ENCODE assay signal across 9 mouse cellular contexts in genomic region chr9:43545081-43545565, GRCm38 (mm10).
A peak's percentile ranks its signal among the peaks of the same experiment; 100 is the strongest.
DNase-seq lines count a peak whose midpoint lies in the region; ATAC-seq and TF ChIP-seq lines count a peak whose summit lies in the region.
"Had no signal": no experiment of that assay in that cellular context is flagged by ENCODE, and none has a peak within 500 bp of the region (broad histone marks: within the 10 kb centered on the region; RNA-seq: fewer than 3 reads in every experiment).

No protein-coding gene starts in this region.

- no peaks in the 10 kb centered on the region for H3K36me3 ChIP-seq in intestine, embryonic 15.5 days
- no peaks in the 10 kb centered on the region for H3K36me3 ChIP-seq in intestine, embryonic 16.5 days (ENCODE audit: control insufficient read depth, insufficient read depth, low read length)
- H3K36me3 ChIP-seq in embryonic facial prominence, embryonic 14.5 days (ENCODE audit: control insufficient read depth, insufficient read depth, low read length) = no peaks in the 10 kb centered on the region

- WGBS in intestine, embryonic 15.5 days = 29% methylated on average over 15 of the region's 15 CpGs
- WGBS in intestine, embryonic 16.5 days = 37% methylated on average over 15 of the region's 15 CpGs
- 25% methylated on average over 15 of the region's 15 CpGs for WGBS in embryonic facial prominence, embryonic 14.5 days

- H3K9ac ChIP-seq in intestine, embryonic 15.5 days = no peak overlapping the region
- H3K9ac ChIP-seq in intestine, embryonic 16.5 days (ENCODE audit: low read depth, low read length) = no peak overlapping the region
- H3K9ac ChIP-seq in embryonic facial prominence, embryonic 14.5 days (ENCODE audit: low read depth, low read length) = no peak overlapping the region

- H3K4me2 ChIP-seq in intestine, embryonic 15.5 days (replicated peaks) = peak overlapping the region; percentile 34
- H3K4me2 ChIP-seq in intestine, embryonic 16.5 days (ENCODE audit: low read depth, low read length) = no peak overlapping the region
- peak overlapping the region; percentile 29 for H3K4me2 ChIP-seq in embryonic facial prominence, embryonic 14.5 days (ENCODE audit: low read depth, low read length)

- no peak for TF ChIP-seq CTCF in left cerebral cortex, adult 2 months (IDR thresholded peaks at IDR 0.05)

- no peaks in the 10 kb centered on the region for H3K9me3 ChIP-seq in intestine, embryonic 15.5 days
- no peaks in the 10 kb centered on the region for H3K9me3 ChIP-seq in intestine, embryonic 16.5 days (ENCODE audit: control insufficient read depth, low read length)
- H3K9me3 ChIP-seq in embryonic facial prominence, embryonic 14.5 days (ENCODE audit: control insufficient read depth, low read length) = no peaks in the 10 kb centered on the region

- peak; percentile 77 for DNase-seq in embryonic facial prominence, embryonic 14.5 days (ENCODE audit: low spot score)
- peak; percentile 29 to 35 for DNase-seq in heart, postnatal 14 days
- peak; percentile 71 to 75 for DNase-seq in left cerebral cortex, adult 2 months (ENCODE audit: extremely low spot score in 1 of 2, low spot score in 2 of 2)
- DNase-seq in retina, postnatal 1 day = peak; percentile 80

- ATAC-seq in intestine, embryonic 15.5 days = no peak
- ATAC-seq in intestine, embryonic 16.5 days = no peak
- peak; percentile 43 for ATAC-seq in activated CD4-positive, CD25-positive, alpha-beta regulatory T cell, adult 4 months
- peak; percentile 22; the same call in 1 of the 2 replicates for ATAC-seq in embryonic facial prominence, embryonic 14.5 days (ENCODE audit: low read depth)
- no peak for ATAC-seq in megakaryocyte-erythroid progenitor cell, adult 5-6 weeks (replicated peaks; ENCODE audit: low FRiP score, low TSS enrichment, poor library complexity, severe bottlenecking)

- H3K4me3 ChIP-seq in intestine, embryonic 15.5 days (replicated peaks) = no peak overlapping the region
- H3K4me3 ChIP-seq in intestine, embryonic 16.5 days (ENCODE audit: low read length) = no peak overlapping the region
- H3K4me3 ChIP-seq in embryonic facial prominence, embryonic 14.5 days (ENCODE audit: low read depth, low read length) = no peak overlapping the region
- 0 out of 2 replicates have a peak overlapping the region, but pooled peaks have one; percentile 13 for H3K4me3 ChIP-seq in left cerebral cortex, adult 2 months
- H3K4me3 ChIP-seq: heart, adult 2 months had no signal

- no peak overlapping the region for H3K27ac ChIP-seq in intestine, embryonic 15.5 days
- no peak overlapping the region for H3K27ac ChIP-seq in intestine, embryonic 16.5 days (ENCODE audit: low read length)
- no peak overlapping the region for H3K27ac ChIP-seq in embryonic facial prominence, embryonic 14.5 days (replicated peaks; ENCODE audit: low read depth, low read length)
- H3K27ac ChIP-seq in left cerebral cortex, adult 2 months = no peak overlapping the region
- H3K27ac ChIP-seq: heart, adult 2 months had no signal

- H3K4me1 ChIP-seq in intestine, embryonic 15.5 days (replicated peaks) = no peaks in the 10 kb centered on the region
- no peaks in the 10 kb centered on the region for H3K4me1 ChIP-seq in intestine, embryonic 16.5 days (ENCODE audit: control insufficient read depth, insufficient read depth, low read length)
- peaks cover 9% of the 10 kb centered on the region; the same call in 1 of the 2 replicates for H3K4me1 ChIP-seq in embryonic facial prominence, embryonic 14.5 days (ENCODE audit: control insufficient read depth, insufficient read depth, low read length)

- intact Hi-C loops in heart, postnatal 14 days (cut with DNase I) = no loop called here
- intact Hi-C loops in left cerebral cortex, adult 2 months (cut with DNase I) = loop anchor here (5.0 kb wide), 1 partner anchor 197 kb away; the partner anchor contains the start of gene Nectin1

- no peaks in the 10 kb centered on the region for H3K27me3 ChIP-seq in intestine, embryonic 15.5 days (replicated peaks)
- H3K27me3 ChIP-seq in intestine, embryonic 16.5 days (replicated peaks; ENCODE audit: control insufficient read depth, insufficient read depth, low read length) = no peaks in the 10 kb centered on the region; the same call in 1 of the 2 replicates
- no peaks in the 10 kb centered on the region for H3K27me3 ChIP-seq in embryonic facial prominence, embryonic 14.5 days (replicated peaks; ENCODE audit: control insufficient read depth, insufficient read depth, low read length)

Comparison
In these comparisons a context has a peak if more than half of its experiments do, and no peak if none do; other contexts are left out.
1. ATAC-seq: peak in activated CD4-positive, CD25-positive, alpha-beta regulatory T cell, adult 4 months (single experiment) and embryonic facial prominence, embryonic 14.5 days (single experiment); none in intestine, embryonic 15.5 days (single experiment), intestine, embryonic 16.5 days (single experiment) and megakaryocyte-erythroid progenitor cell, adult 5-6 weeks (single experiment).
2. Peak in every context shown above with its lines, with median percentiles within 50 percentile points of each other: DNase-seq.